Mouse (Mus musculus): Measurements from ENCODE around the gene Kmt2d. TPM values are rescaled to one million over a fixed set of nuclear protein-coding genes. Genes with fewer than 3 reads are reported as not detected.
"Not testable (repeated sequence)": the region's sequence is repeated elsewhere in the genome, so short reads cannot be mapped to it uniquely, and the experiment has no call there.

Kmt2d gene
- polyA plus RNA-seq, 1 experiment from 2014 or later, result 9.2 TPM

- Histone ChIP-seq H3K4me2 (no peak overlapping the region), H3K36me3 (peaks cover 71% of the 10 kb centered on the region), H3K27ac (ENCODE audit: poor library complexity, severe bottlenecking) (no peak overlapping the region), H3K9me3 (replicated peaks) (no peaks in the 10 kb centered on the region), H3K9ac (no peak overlapping the region), H3K4me3 (no peak overlapping the region), H3K4me1 (replicated peaks) (peaks cover 9% of the 10 kb centered on the region), H3K27me3 (replicated peaks) (no peaks in the 10 kb centered on the region)
- no peak for ATAC-seq (ENCODE audit: insufficient number of reproducible peaks, low FRiP score)
- 42% methylated on average over 10 of the region's 10 CpGs for WGBS
These were observed 49.6 kb downstream of the Kmt2d start for GRCm38 (mm10) chr15:98821403-98821802.

GRCm38 (mm10) chr15:98820937-98821336, 50.1 kb downstream of the Kmt2d start:
- no peak for ATAC-seq (ENCODE audit: insufficient number of reproducible peaks, low FRiP score)
- 75% methylated on average over 4 of the region's 4 CpGs for whole genome bisulfite sequencing
- Histone ChIP-seq H3K27ac (ENCODE audit: poor library complexity, severe bottlenecking) (peak overlapping the region; percentile 49), H3K36me3 (peaks cover 73% of the 10 kb centered on the region), H3K27me3 (replicated peaks) (no peaks in the 10 kb centered on the region), H3K4me1 (replicated peaks) (peaks cover 9% of the 10 kb centered on the region), H3K9me3 (replicated peaks) (no peaks in the 10 kb centered on the region), H3K4me3 (no peak overlapping the region), H3K4me2 (no peak overlapping the region), H3K9ac (peak overlapping the region; percentile 46)

DNA sequence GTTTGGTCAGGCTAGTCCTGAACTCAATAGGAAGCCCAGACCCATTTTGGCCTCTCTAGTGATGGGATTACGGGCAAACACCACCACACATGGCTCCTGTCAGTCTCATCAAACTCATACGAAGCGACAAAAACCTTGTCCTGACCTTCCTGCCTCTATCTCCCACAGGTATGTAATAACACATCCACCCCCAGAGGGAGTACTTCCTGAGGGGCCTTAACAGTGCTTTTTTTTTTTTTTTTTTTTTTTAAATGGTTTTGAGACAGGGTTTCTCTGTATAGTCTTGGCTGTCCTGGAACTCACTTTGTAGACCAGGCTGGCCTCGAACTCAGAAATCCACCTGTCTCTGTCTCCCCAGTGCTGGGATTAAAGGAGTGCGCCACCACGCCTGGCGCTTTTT, 52.8 kb downstream of the Kmt2d start:
- Histone ChIP-seq H3K9me3 (replicated peaks) (no peaks in the 10 kb centered on the region), H3K27ac (ENCODE audit: poor library complexity, severe bottlenecking) (no peak overlapping the region), H3K4me3 (no peak overlapping the region), H3K27me3 (replicated peaks) (no peaks in the 10 kb centered on the region), H3K36me3 (peaks cover 74% of the 10 kb centered on the region), H3K4me2 (no peak overlapping the region), H3K9ac (no peak overlapping the region), H3K4me1 (replicated peaks) (peaks cover 9% of the 10 kb centered on the region)
- no peak for ATAC-seq (ENCODE audit: insufficient number of reproducible peaks, low FRiP score)
- 87% methylated on average over 7 of the region's 7 CpGs for WGBS

GRCm38 (mm10) chr15:98812741-98813424, 58.1 kb downstream of the Kmt2d start:
- Histone ChIP-seq H3K36me3 (peaks cover 62% of the 10 kb centered on the region), H3K27me3 (replicated peaks) (peaks cover 29% of the 10 kb centered on the region), H3K9me3 (replicated peaks) (no peaks in the 10 kb centered on the region), H3K4me3 (no peak overlapping the region), H3K27ac (ENCODE audit: poor library complexity, severe bottlenecking) (no peak overlapping the region), H3K4me1 (replicated peaks) (peaks cover 18% of the 10 kb centered on the region), H3K9ac (no peak overlapping the region), H3K4me2 (no peak overlapping the region)
- ATAC-seq (ENCODE audit: insufficient number of reproducible peaks, low FRiP score), result 0 out of 2 replicates have a peak, but pooled peaks have one; percentile 5
- WGBS, result 88% methylated on average over 20 of the region's 20 CpGs

DNA sequence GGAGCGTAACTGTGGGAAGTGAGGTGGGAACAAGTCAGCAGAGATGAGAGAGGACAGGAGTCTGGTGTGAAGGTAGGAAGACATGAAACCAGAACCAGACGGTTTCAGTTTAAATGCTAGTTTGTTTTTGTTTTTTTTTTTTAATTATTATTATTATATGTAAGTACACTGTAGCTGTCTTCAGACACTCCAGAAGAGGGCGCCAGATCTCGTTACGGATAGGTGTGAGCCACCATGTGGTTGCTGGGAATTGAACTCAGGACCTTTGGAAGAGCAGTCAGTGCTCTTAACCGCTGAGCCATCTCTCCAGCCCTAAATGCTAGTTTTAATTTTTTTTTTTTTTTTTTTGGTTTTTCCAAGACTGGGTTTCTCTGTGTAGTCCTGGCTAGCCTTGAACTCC, 60.8 kb downstream of the Kmt2d start:
- not testable (repeated sequence) for H3K27ac ChIP-seq (ENCODE audit: poor library complexity, severe bottlenecking); H3K9me3 ChIP-seq (replicated peaks); H3K9ac ChIP-seq; H3K4me2 ChIP-seq; H3K4me3 ChIP-seq; ATAC-seq (ENCODE audit: insufficient number of reproducible peaks, low FRiP score)
- peaks cover 56% of the 10 kb centered on the region for H3K27me3 ChIP-seq (replicated peaks)
- 70% methylated on average over 6 of the region's 6 CpGs for WGBS
- peaks cover 45% of the 10 kb centered on the region for H3K4me1 ChIP-seq (replicated peaks)
- H3K36me3 ChIP-seq, result peaks cover 43% of the 10 kb centered on the region

GRCm38 (mm10) chr15:98809390-98809789, 61.6 kb downstream of the Kmt2d start, which contains the start of gene Ddn:
Gene Ddn, minus strand, starts transcription at chr15:98809490.
- no peak within 1 kb of the TSS for H3K27ac ChIP-seq (ENCODE audit: poor library complexity, severe bottlenecking)
- peaks cover 50% of the 10 kb centered on the region for H3K4me1 ChIP-seq (replicated peaks)
- ATAC-seq (ENCODE audit: insufficient number of reproducible peaks, low FRiP score), result no peak
- 37% methylated on average over 3 of the region's 3 CpGs for WGBS
- peak within 1 kb of the TSS; percentile 56 for H3K4me3 ChIP-seq
- H3K9me3 ChIP-seq (replicated peaks), result no peaks in the 10 kb centered on the region
- H3K36me3 ChIP-seq, result peaks cover 36% of the 10 kb centered on the region
- peaks cover 64% of the 10 kb centered on the region for H3K27me3 ChIP-seq (replicated peaks)
- no peak within 1 kb of the TSS; the same call in 1 of the 2 replicates for H3K9ac ChIP-seq
- peak within 1 kb of the TSS; percentile 97 for H3K4me2 ChIP-seq

DNA sequence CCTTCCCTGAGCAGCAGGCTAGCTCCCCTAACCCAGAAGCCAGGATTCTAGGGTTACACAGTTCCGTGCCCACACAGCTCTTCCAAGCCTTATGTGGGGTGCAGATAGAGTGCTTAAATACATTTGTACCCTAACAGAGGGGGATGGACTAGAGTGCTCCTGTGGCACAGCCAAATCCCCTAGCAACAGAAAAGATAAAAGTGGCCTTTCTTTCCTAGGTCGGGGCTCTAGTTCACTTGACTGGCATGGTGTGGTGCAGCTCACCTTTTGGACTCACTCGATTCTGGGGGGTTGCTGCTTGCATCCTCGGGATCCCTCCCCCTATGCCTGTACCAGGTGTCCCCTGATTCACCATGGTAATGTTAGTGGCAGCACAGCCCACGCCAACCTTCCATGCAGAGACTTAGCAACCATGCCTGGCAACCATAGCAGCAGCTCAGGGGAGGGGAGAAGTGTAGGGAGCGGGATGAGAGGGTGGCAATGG, 62.3 kb downstream of the Kmt2d start:
- Histone ChIP-seq H3K27me3 (replicated peaks) (peaks cover 71% of the 10 kb centered on the region), H3K27ac (ENCODE audit: poor library complexity, severe bottlenecking) (no peak overlapping the region), H3K9ac (no peak overlapping the region), H3K4me2 (peak overlapping the region; percentile 97), H3K4me1 (replicated peaks) (peaks cover 53% of the 10 kb centered on the region), H3K4me3 (peak overlapping the region; percentile 56), H3K9me3 (replicated peaks) (no peaks in the 10 kb centered on the region), H3K36me3 (peaks cover 29% of the 10 kb centered on the region)
- ATAC-seq (ENCODE audit: insufficient number of reproducible peaks, low FRiP score), result no peak
- 13% methylated on average over 6 of the region's 6 CpGs for WGBS

- H3K36me3 ChIP-seq, result peaks cover 23% of the 10 kb centered on the region
- 0 out of 2 replicates have a peak, but pooled peaks have one; percentile 19 for ATAC-seq (ENCODE audit: insufficient number of reproducible peaks, low FRiP score)
- under 1% methylated on average over 33 of the region's 34 CpGs for WGBS
- no peaks in the 10 kb centered on the region for H3K9me3 ChIP-seq (replicated peaks)
- peak overlapping the region; percentile 56 for H3K4me3 ChIP-seq
- peak overlapping the region; percentile 62 for H3K9ac ChIP-seq
- H3K27me3 ChIP-seq (replicated peaks), result peaks cover 77% of the 10 kb centered on the region
- peaks cover 59% of the 10 kb centered on the region for H3K4me1 ChIP-seq (replicated peaks)
- no peak overlapping the region for H3K27ac ChIP-seq (ENCODE audit: poor library complexity, severe bottlenecking)
- peak overlapping the region; percentile 97 for H3K4me2 ChIP-seq
These were observed 62.9 kb downstream of the Kmt2d start for GRCm38 (mm10) chr15:98807895-98808650.

DNA sequence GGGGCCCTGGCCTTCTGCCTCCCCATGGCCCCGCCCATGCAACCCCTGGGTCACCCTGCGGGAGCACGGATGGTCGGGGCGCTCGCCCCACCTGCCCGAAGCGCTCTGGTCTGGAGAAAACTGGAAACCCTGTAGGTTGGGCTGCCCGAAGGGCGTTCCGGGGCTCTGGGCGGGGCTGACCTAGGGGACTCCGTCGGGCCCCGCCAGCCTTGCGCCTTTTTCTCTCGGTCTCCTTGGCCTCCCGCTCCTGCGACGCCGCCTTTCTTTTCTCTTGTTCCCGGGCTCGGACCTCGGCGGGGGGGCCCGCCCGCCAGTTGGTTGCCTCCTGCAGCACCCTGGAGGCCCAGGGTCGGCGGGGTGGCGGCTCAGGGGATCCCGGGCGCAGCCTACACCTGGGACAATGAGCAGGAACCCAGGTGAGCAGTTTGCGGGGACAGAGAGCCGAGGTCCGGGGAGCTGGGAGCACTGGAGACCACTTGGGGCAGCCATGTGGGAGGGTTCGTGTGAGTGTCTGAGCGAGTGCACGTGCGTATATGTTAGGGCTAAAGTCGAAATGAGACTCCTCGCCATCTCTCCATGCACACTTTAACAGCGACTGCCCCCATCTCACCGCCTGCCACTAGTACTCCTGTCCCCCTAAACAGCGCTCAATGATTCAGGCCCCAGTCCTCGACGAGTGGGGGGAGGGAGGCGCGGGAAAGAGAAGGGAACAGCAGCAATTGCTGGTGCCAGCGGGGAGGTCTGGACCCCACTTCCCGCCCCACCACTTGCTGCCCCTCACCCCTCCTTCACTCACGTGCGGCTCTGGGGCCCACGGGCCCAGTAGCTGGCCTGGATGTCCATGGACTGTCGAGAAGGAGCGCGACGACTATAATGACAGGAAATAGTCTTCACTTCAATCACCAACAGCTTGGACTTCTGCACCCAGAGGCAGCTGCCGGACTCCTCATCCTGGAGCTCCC, 63.9 kb downstream of the Kmt2d start:
- under 1% methylated on average over 58 of the region's 58 CpGs for WGBS
- no peak for ATAC-seq (ENCODE audit: insufficient number of reproducible peaks, low FRiP score)

DNA sequence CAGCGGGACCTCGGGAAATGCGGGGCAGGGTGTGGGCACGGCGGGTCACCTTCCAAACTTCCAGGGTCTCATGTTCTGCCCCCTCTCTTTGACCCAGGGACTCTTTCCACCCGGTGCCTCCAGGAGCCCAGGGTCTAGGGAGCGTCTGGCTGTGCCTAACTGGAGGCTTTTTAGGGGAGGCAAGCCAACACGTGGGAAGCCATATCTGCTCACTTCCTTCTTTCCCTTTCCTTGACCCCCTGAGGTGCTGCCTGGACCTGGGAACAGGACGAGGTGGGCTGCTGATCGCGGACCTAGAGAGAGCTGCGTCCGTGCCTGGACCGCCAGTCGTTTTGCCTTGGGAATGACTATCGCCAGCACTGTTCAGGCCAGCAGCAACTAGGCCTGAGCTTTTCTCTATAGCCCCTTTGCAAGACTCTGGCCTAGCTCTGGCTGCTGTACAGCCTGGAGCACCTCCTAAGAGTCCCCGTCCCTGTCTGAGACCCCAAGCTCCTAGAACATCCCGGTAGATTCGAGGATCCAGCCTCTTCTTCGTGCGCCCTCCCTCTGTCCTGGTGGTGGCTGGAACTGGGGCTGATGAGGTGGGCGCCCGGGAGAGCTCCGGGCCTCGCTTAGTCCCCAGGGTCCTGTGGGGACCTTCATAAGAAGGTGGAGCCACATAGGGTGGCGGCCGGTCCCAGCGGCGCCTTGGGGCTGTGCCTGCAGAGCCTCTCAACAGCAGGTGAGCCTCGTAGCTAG, 64.8 kb downstream of the Kmt2d start:
- 5% methylated on average over 30 of the region's 30 CpGs for WGBS
- peaks cover 62% of the 10 kb centered on the region for H3K4me1 ChIP-seq (replicated peaks)

More for the DNA sequence above, 63.9 kb downstream of the Kmt2d start:
- Histone ChIP-seq H3K36me3 (peaks cover 14% of the 10 kb centered on the region), H3K4me3 (peak overlapping the region; percentile 56), H3K4me1 (replicated peaks) (peaks cover 62% of the 10 kb centered on the region), H3K27ac (ENCODE audit: poor library complexity, severe bottlenecking) (no peak overlapping the region), H3K9ac (peak overlapping the region; percentile 62), H3K9me3 (replicated peaks) (no peaks in the 10 kb centered on the region), H3K4me2 (peak overlapping the region; percentile 97), H3K27me3 (replicated peaks) (peaks cover 87% of the 10 kb centered on the region)

More for the DNA sequence above, 64.8 kb downstream of the Kmt2d start:
- Histone ChIP-seq H3K9me3 (replicated peaks) (no peaks in the 10 kb centered on the region), H3K36me3 (peaks cover 7% of the 10 kb centered on the region), H3K9ac (peak overlapping the region; percentile 53; the same call in 1 of the 2 replicates), H3K4me3 (peak overlapping the region; percentile 56), H3K27me3 (replicated peaks) (peaks cover 95% of the 10 kb centered on the region), H3K27ac (ENCODE audit: poor library complexity, severe bottlenecking) (no peak overlapping the region), H3K4me2 (peak overlapping the region; percentile 97)
- ATAC-seq (ENCODE audit: insufficient number of reproducible peaks, low FRiP score), result no peak; the same call in 1 of the 2 replicates
